Mouse (Mus musculus) cortical plate, adult 2 months (tissue): ENCODE measurements around the gene Chd6.

Experiments
- CTCF ChIP-seq: fragments of 200-500 bp; IDR thresholded peaks from 2 replicates; pipeline ENCODE4 v1.5.1; 2011; ENCODE audit warnings: mild to moderate bottlenecking, control low read depth, low read length; ENCODE audit not compliant: insufficient read depth; ENCODE audit errors: extremely low read depth
- POLR2A ChIP-seq: fragments of 200-500 bp; IDR thresholded peaks from 2 replicates; pipeline ENCODE4 v1.6.1; 2011; ENCODE audit warnings: mild to moderate bottlenecking, low read length, control low read depth; ENCODE audit not compliant: insufficient read depth; ENCODE audit errors: extremely low read depth

GRCm38 (mm10) chr2:160921285-160921684, 187.6 kb downstream of the Chd6 start:
- TF ChIP-seq POLR2A (no peak), CTCF (no peak)
